Mouse (Mus musculus) stomach, embryonic 16.5 days (tissue): ENCODE results near the gene Cd63. TPM values are rescaled to one million over a fixed set of nuclear protein-coding genes. Genes with fewer than 3 reads are reported as not detected.
A peak's percentile ranks its signal among the peaks of the same experiment; 100 is the strongest.

Experiments
- ATAC-seq: fragments of 200-750 bp; cut with Nextera tagmentation; 2 replicates; pipeline ENCODE4 v1.8.0; 2017; ENCODE audit warnings: moderate number of reproducible peaks, moderate TSS enrichment; ENCODE audit not compliant: insufficient read depth, low FRiP score
- H3K27ac ChIP-seq: fragments of 300-500 bp; sonication (generic); 2 replicates; pipeline ENCODE4 v1.5.1; 2014; ENCODE audit warnings: low read length
- H3K27me3 ChIP-seq: fragments of 300-500 bp; sonication (generic); 2 replicates; pipeline ENCODE4 v1.6.1; 2014; ENCODE audit warnings: low read length, control low read depth, mixed read lengths; ENCODE audit not compliant: control insufficient read depth, insufficient read depth
- H3K36me3 ChIP-seq: fragments of 300-500 bp; sonication (generic); 2 replicates; pipeline ENCODE4 v1.6.1; 2014; ENCODE audit warnings: low read length; ENCODE audit not compliant: control insufficient read depth, insufficient read depth
- H3K4me1 ChIP-seq: fragments of 300-500 bp; sonication (generic); 2 replicates; pipeline ENCODE4 v1.6.1; 2014; ENCODE audit warnings: low read length, control low read depth, mixed read lengths; ENCODE audit not compliant: control insufficient read depth, insufficient read depth
- H3K4me2 ChIP-seq: fragments of 300-500 bp; sonication (generic); 2 replicates; pipeline ENCODE4 v1.6.1; 2014; ENCODE audit warnings: low read depth, low read length, mixed read lengths
- H3K4me3 ChIP-seq: fragments of 300-500 bp; sonication (generic); replicated peaks from 2 replicates; pipeline ENCODE4 v1.5.1; 2014; ENCODE audit warnings: mild to moderate bottlenecking, low read length
- H3K9ac ChIP-seq: fragments of 300-500 bp; sonication (generic); 2 replicates; pipeline ENCODE4 v1.6.1; 2014; ENCODE audit warnings: low read length
- H3K9me3 ChIP-seq: fragments of 300-500 bp; sonication (generic); replicated peaks from 2 replicates; pipeline ENCODE4 v1.6.1; 2016; ENCODE audit warnings: low read length, control low read depth; ENCODE audit not compliant: control insufficient read depth
- WGBS: fragments of 180-500 bp; shearing (Covaris S2); extraction: QIAGEN DNeasy Blood & Tissue Kit; methylation state at CpG from one replicate; pipeline ENCODE4 v1.1.7; 2014; 5-methylcytosine and 5-hydroxymethylcytosine counted together
- polyA plus RNA-seq: library from polyadenylated mRNA; unstranded; fragments of >200 nt; fragmentation: Nextera tagmentation; extraction: Ambion mirVana; gene quantifications from 2 replicates; pipeline ENCODE4 v1.2.1, GENCODE M21; 2015

The Cd63 gene
- polyA plus RNA-seq, 1 experiment from 2014 or later = 798 TPM

- 0 out of 2 replicates have a peak, but pooled peaks cover 3% of the 10 kb centered on the region for H3K27me3 ChIP-seq
- WGBS = 73% methylated on average over 6 of the region's 6 CpGs
- H3K9me3 ChIP-seq = no peaks in the 10 kb centered on the region
- H3K9ac ChIP-seq = no peak overlapping the region
- no peak overlapping the region for H3K4me2 ChIP-seq
- no peak overlapping the region for H3K4me3 ChIP-seq
- no peaks in the 10 kb centered on the region for H3K36me3 ChIP-seq
- no peak overlapping the region for H3K27ac ChIP-seq
- peaks cover 5% of the 10 kb centered on the region; the same call in 1 of the 2 replicates for H3K4me1 ChIP-seq
- ATAC-seq = no peak
Observed at GRCm38 (mm10) chr10:128899759-128900490, 864 bp upstream of the Cd63 start.

DNA sequence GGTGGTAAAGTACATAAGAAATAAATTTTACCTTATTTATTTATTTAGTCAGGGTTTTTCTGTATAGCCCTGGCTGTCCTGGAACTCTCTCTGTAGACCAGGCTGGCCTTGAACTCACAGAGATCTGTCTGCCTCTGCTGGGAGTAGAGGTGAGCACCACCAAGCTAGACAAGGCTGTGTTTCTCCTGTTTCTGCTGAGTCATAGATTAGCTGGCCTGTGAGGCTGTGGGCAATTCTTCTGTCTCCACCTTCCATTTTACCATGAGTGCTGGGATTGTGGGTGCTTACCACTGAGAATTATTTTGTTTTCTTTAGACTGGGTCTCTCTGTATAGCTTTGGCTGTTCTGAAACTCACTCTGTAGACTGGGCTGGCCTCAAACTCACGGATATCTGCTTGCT is 620 bp downstream of the Cd63 start:
- no peak overlapping the region for H3K4me2 ChIP-seq
- H3K36me3 ChIP-seq = no peaks in the 10 kb centered on the region
- no peak overlapping the region for H3K4me3 ChIP-seq
- H3K27ac ChIP-seq = no peak overlapping the region
- ATAC-seq = no peak
- no peaks in the 10 kb centered on the region for H3K4me1 ChIP-seq
- 75% methylated on average over 1 of the region's 1 CpGs for WGBS
- H3K9ac ChIP-seq = no peak overlapping the region
- 0 out of 2 replicates have a peak, but pooled peaks cover 3% of the 10 kb centered on the region for H3K27me3 ChIP-seq
- no peaks in the 10 kb centered on the region for H3K9me3 ChIP-seq

DNA sequence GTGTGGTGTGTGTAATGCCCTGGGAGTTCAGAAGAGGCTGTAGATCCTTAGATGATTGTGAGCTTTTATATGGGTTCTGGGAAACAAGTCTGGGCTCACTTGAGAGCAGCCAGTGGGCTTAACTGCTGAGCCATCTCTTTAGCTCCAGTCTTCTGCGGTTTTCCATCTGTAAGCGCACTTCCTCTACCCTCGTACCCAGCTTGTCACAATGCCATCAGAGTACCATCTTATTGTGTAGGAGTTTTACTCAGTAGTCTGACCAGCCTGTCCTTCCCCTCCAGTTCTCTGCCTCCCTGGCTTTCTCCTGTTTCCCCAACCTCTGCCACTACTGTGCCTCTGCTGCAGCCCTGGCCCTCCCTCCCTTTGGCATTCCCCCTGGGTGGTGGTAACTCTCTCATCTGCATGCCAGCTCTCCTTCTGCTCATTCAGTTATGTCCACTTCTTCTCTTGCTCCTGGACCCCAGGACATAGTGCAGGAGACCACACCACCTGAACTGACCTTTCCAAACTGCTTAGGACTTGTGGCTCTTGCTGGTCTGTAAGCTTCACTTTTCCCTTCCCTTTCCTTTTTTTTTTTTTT is 1.7 kb downstream of the Cd63 start:
- H3K4me3 ChIP-seq = no peak overlapping the region
- no peak for ATAC-seq
- WGBS = 77% methylated on average over 3 of the region's 3 CpGs
- no peak overlapping the region for H3K9ac ChIP-seq
- no peaks in the 10 kb centered on the region for H3K27me3 ChIP-seq
- no peaks in the 10 kb centered on the region for H3K4me1 ChIP-seq
- no peak overlapping the region for H3K27ac ChIP-seq
- no peaks in the 10 kb centered on the region for H3K9me3 ChIP-seq
- H3K36me3 ChIP-seq = no peaks in the 10 kb centered on the region
- no peak overlapping the region for H3K4me2 ChIP-seq

- WGBS = 80% methylated on average over 5 of the region's 5 CpGs
- ATAC-seq = no peak
- Histone ChIP-seq H3K4me1 (0 out of 2 replicates have a peak, but pooled peaks cover 3% of the 10 kb centered on the region), H3K27me3 (no peaks in the 10 kb centered on the region), H3K4me3 (no peak overlapping the region), H3K9me3 (no peaks in the 10 kb centered on the region), H3K9ac (no peak overlapping the region), H3K27ac (no peak overlapping the region), H3K4me2 (no peak overlapping the region), H3K36me3 (no peaks in the 10 kb centered on the region)
Observed at GRCm38 (mm10) chr10:128904812-128905211, 4.0 kb downstream of the Cd63 start.

GRCm38 (mm10) chr10:128908778-128909448 is 8.1 kb downstream of the Cd63 start:
- Histone ChIP-seq H3K9ac (peak overlapping the region; percentile 97), H3K27ac (peak overlapping the region; percentile 93), H3K4me3 (peak overlapping the region; percentile 86), H3K4me1 (peaks cover 9% of the 10 kb centered on the region), H3K9me3 (no peaks in the 10 kb centered on the region), H3K27me3 (no peaks in the 10 kb centered on the region), H3K36me3 (no peaks in the 10 kb centered on the region), H3K4me2 (peak overlapping the region; percentile 61)
- no peak for ATAC-seq
- 48% methylated on average over 13 of the region's 13 CpGs for WGBS

GRCm38 (mm10) chr10:128909567-128910028 is 8.8 kb downstream of the Cd63 start:
- Histone ChIP-seq H3K27me3 (no peaks in the 10 kb centered on the region), H3K4me3 (peak overlapping the region; percentile 86), H3K36me3 (no peaks in the 10 kb centered on the region), H3K9ac (peak overlapping the region; percentile 97), H3K4me1 (peaks cover 9% of the 10 kb centered on the region), H3K27ac (peak overlapping the region; percentile 93), H3K4me2 (peak overlapping the region; percentile 61), H3K9me3 (no peaks in the 10 kb centered on the region)
- ATAC-seq = peak; percentile 89
- WGBS = under 1% methylated on average over 35 of the region's 41 CpGs

DNA sequence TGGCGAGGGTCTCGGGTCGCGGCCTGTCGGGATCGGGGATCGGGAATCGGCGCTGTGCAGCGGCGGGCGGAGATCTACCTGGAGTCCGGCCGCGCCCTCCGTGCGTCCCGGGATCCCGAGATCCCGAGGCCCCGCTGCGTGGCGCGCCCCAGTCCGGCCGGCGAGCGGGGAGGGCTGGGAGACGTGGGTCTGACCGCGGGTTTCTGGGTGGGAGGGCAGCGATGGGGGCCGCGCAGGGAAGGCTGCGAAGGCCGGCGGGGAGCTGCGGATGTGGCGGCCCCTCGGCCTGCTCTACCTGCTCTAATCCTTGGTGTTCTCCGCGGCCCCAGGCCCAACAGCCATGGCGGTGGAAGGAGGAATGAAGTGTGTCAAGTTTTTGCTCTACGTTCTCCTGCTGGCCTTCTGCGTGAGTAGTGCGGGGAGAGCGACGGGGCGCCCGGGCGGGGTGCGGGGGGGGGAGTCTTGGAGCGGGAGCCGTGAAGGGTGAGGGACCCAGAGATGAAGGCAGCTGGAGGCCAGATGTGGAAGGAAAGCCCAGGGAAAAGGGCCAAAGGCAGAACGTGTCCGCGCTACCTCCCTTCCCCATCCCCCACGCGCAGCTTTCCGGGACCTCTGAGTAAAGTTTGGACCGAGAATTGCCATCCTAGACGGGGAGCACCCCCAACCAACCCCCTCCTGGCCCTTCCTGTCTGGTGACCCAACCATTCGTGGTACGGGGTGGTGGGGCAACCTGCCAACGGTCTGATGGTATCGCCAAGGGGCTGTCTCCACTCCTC is 9.5 kb downstream of the Cd63 start:
- H3K27me3 ChIP-seq = no peaks in the 10 kb centered on the region
- H3K4me3 ChIP-seq = peak overlapping the region; percentile 86
- H3K4me1 ChIP-seq = peaks cover 9% of the 10 kb centered on the region
- H3K9me3 ChIP-seq = no peaks in the 10 kb centered on the region
- no peaks in the 10 kb centered on the region for H3K36me3 ChIP-seq
- H3K9ac ChIP-seq = peak overlapping the region; percentile 97
- H3K4me2 ChIP-seq = peak overlapping the region; percentile 61
- under 1% methylated on average over 65 of the region's 66 CpGs for WGBS
- peak overlapping the region; percentile 93 for H3K27ac ChIP-seq
- peak; percentile 33 for ATAC-seq

DNA sequence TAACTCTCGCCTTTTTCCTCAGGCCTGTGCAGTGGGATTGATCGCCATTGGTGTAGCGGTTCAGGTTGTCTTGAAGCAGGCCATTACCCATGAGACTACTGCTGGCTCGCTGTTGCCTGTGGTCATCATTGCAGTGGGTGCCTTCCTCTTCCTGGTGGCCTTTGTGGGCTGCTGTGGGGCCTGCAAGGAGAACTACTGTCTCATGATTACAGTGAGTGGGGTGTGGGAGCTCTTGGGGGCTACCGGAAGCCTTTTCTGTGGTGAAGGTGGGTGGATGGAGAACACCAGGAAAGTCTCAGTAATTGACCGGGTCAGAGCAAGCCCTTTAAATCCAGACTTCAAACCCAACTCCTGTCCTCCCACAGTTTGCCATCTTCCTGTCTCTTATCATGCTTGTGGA is 10.6 kb downstream of the Cd63 start:
- H3K27me3 ChIP-seq = no peaks in the 10 kb centered on the region
- no peak for ATAC-seq
- H3K4me3 ChIP-seq = peak overlapping the region; percentile 86
- H3K9me3 ChIP-seq = no peaks in the 10 kb centered on the region
- WGBS = 94% methylated on average over 6 of the region's 6 CpGs
- H3K36me3 ChIP-seq = no peaks in the 10 kb centered on the region
- H3K4me2 ChIP-seq = peak overlapping the region; percentile 61
- no peak overlapping the region for H3K27ac ChIP-seq
- H3K4me1 ChIP-seq = peaks cover 9% of the 10 kb centered on the region
- no peak overlapping the region for H3K9ac ChIP-seq
